8 mouse cellular contexts compared by ENCODE assay signal in genomic region chr17:56040857-56041163, GRCm38 (mm10). TPM values are rescaled to one million over a fixed set of nuclear protein-coding genes. Genes with fewer than 3 reads are reported as not detected.
DNase-seq lines count a peak whose midpoint lies in the region; ATAC-seq and TF ChIP-seq lines count a peak whose summit lies in the region.

No protein-coding gene starts in this region.

- peak overlapping the region; percentile 41 for H3K9ac ChIP-seq in lung, postnatal 0 days (replicated peaks; ENCODE audit: low read depth)
- H3K9ac ChIP-seq in limb, embryonic 13.5 days = peak overlapping the region; percentile 91

- peaks cover 8% of the 10 kb centered on the region; the same call in 1 of the 2 replicates for H3K4me1 ChIP-seq in lung, postnatal 0 days (ENCODE audit: insufficient read depth, low read depth, low read length)
- H3K4me1 ChIP-seq in embryonic fibroblast, embryonic 13.5 days (ENCODE audit: control insufficient read depth, insufficient read depth, low read length) = peaks cover 4% of the 10 kb centered on the region; the same call in 1 of the 2 replicates
- peaks cover 27% of the 10 kb centered on the region for H3K4me1 ChIP-seq in limb, embryonic 13.5 days
- peaks cover 2% of the 10 kb centered on the region; the same call in 1 of the 2 replicates for H3K4me1 ChIP-seq in small intestine, adult 2 months (ENCODE audit: control insufficient read depth, insufficient read depth, insufficient read length, low read length)

- peak overlapping the region; percentile 82 for H3K4me3 ChIP-seq in lung, postnatal 0 days (ENCODE audit: low read depth, low read length)
- H3K4me3 ChIP-seq in embryonic fibroblast, embryonic 13.5 days (ENCODE audit: insufficient read depth, low read length) = peak overlapping the region; percentile 90
- peak overlapping the region; percentile 83 for H3K4me3 ChIP-seq in limb, embryonic 13.5 days
- peak overlapping the region; percentile 80 for H3K4me3 ChIP-seq in small intestine, adult 2 months (ENCODE audit: low read depth, low read length)

- TF ChIP-seq CTCF in lung, postnatal 0 days (IDR thresholded peaks at IDR 0.05) = no peak
- TF ChIP-seq CTCF in embryonic fibroblast, embryonic 13.5 days (IDR thresholded peaks at IDR 0.05; ENCODE audit: borderline replicate concordance, insufficient read depth, low read length) = no peak
- TF ChIP-seq CTCF in small intestine, adult 2 months (IDR thresholded peaks at IDR 0.05; ENCODE audit: extremely low read depth, insufficient read length, insufficient replicate concordance, low read depth, low read length) = no peak

- no peaks in the 10 kb centered on the region for H3K36me3 ChIP-seq in lung, postnatal 0 days (ENCODE audit: insufficient read depth, low read length)
- peaks cover 24% of the 10 kb centered on the region for H3K36me3 ChIP-seq in limb, embryonic 13.5 days
- peaks cover 2% of the 10 kb centered on the region; the same call in 1 of the 2 replicates for H3K36me3 ChIP-seq in small intestine, adult 2 months (ENCODE audit: control insufficient read depth, insufficient read depth, low read length)

- no peak; the same call in 1 of the 2 replicates for TF ChIP-seq POLR2A in embryonic fibroblast, embryonic 13.5 days (IDR thresholded peaks at IDR 0.05; ENCODE audit: low read depth, low read length)
- no peak for TF ChIP-seq POLR2A in small intestine, adult 2 months (IDR thresholded peaks at IDR 0.05; ENCODE audit: low read depth, low read length)

- H3K27me3 ChIP-seq in lung, postnatal 0 days (replicated peaks; ENCODE audit: insufficient read depth, low read length) = no peaks in the 10 kb centered on the region
- H3K27me3 ChIP-seq in limb, embryonic 13.5 days = no peaks in the 10 kb centered on the region
- H3K27me3 ChIP-seq in small intestine, adult 2 months (ENCODE audit: control insufficient read depth, insufficient read depth, low read length) = no peaks in the 10 kb centered on the region

- peak overlapping the region; percentile 87 for H3K4me2 ChIP-seq in lung, postnatal 0 days (replicated peaks; ENCODE audit: low read depth, low read length)
- H3K4me2 ChIP-seq in limb, embryonic 13.5 days (replicated peaks) = peak overlapping the region; percentile 84

- 1% methylated on average over 12 of the region's 12 CpGs for WGBS in lung, postnatal 0 days
- WGBS in limb, embryonic 13.5 days = 2% methylated on average over 12 of the region's 12 CpGs
- WGBS in small intestine, adult 2 months = 1% methylated on average over 12 of the region's 12 CpGs

- no peaks in the 10 kb centered on the region for H3K9me3 ChIP-seq in lung, postnatal 0 days (ENCODE audit: low read length)
- no peaks in the 10 kb centered on the region for H3K9me3 ChIP-seq in limb, embryonic 13.5 days

- no peak overlapping the region for H3K27ac ChIP-seq in lung, postnatal 0 days (ENCODE audit: low read length)
- peak overlapping the region; percentile 59 for H3K27ac ChIP-seq in embryonic fibroblast, embryonic 13.5 days (ENCODE audit: insufficient read depth, low read length)
- peak overlapping the region; percentile 74; the same call in 1 of the 2 replicates for H3K27ac ChIP-seq in limb, embryonic 13.5 days
- H3K27ac ChIP-seq in small intestine, adult 2 months (ENCODE audit: insufficient read depth, low read depth, low read length) = no peak overlapping the region

- DNase-seq in lung, postnatal 0 days (ENCODE audit: low spot score) = no peak
- DNase-seq in lung, postnatal 25 days (ENCODE audit: low spot score) = no peak
- DNase-seq in thymus, postnatal 25 days = no peak

- no peak for TF ChIP-seq EP300 in lung, postnatal 0 days (IDR thresholded peaks at IDR 0.05)

- ATAC-seq in lung, postnatal 0 days = no peak
- ATAC-seq in limb, embryonic 13.5 days (ENCODE audit: low FRiP score, low read depth) = no peak
- ATAC-seq in CD4-positive, CD25-positive, alpha-beta regulatory T cell, adult 4 months = no peak
- no peak for ATAC-seq in cerebellum, adult (ENCODE audit: insufficient number of reproducible peaks, low FRiP score, low TSS enrichment)

RNA-seq across cellular contexts. Expression of gene Chaf1a, which starts 0.6 kb away (rescaled TPM):
- 3.0 and 3.2 TPM in 2 replicates for polyA plus RNA-seq in lung, postnatal 0 days (2015; fragmentation: Nextera tagmentation; extraction: Ambion mirVana)
- 13.3 and 13.9 TPM in 2 replicates for polyA plus RNA-seq in embryonic fibroblast, embryonic 13.5 days (2011; ENCODE audit: insufficient read length, low read depth, missing spikeins)
- 27.4 and 29.0 TPM in 2 replicates for polyA plus RNA-seq in limb, embryonic 13.5 days (2015; fragmentation: Nextera tagmentation; extraction: Ambion mirVana)
- 1.9 and 4.1 TPM in 2 replicates for polyA plus RNA-seq in small intestine, adult 2 months (2012; rRNA removed)
- 1 to 10 TPM in 1 of 2 experiments, under 1 TPM in 1; 0.51 to 1.0 TPM for polyA plus RNA-seq in CD4-positive, CD25-positive, alpha-beta regulatory T cell, adult 4 months (2017; shearing (Covaris generic))

RNA-seq across cellular contexts. Expression of gene Sh3gl1, which starts 4.4 kb away (rescaled TPM):
- polyA plus RNA-seq in lung, postnatal 0 days (2015; fragmentation: Nextera tagmentation; extraction: Ambion mirVana) = 97.1 and 105 TPM in 2 replicates
- polyA plus RNA-seq in embryonic fibroblast, embryonic 13.5 days (2011; ENCODE audit: insufficient read length, low read depth, missing spikeins) = 89.5 and 105 TPM in 2 replicates
- 190 and 200 TPM in 2 replicates for polyA plus RNA-seq in limb, embryonic 13.5 days (2015; fragmentation: Nextera tagmentation; extraction: Ambion mirVana)
- 41.8 and 78.2 TPM in 2 replicates for polyA plus RNA-seq in small intestine, adult 2 months (2012; rRNA removed)
- polyA plus RNA-seq in CD4-positive, CD25-positive, alpha-beta regulatory T cell, adult 4 months (2017; shearing (Covaris generic)) = 100 to 1,000 TPM in 1 of 2 experiments, 10 to 100 TPM in 1; 93.7 to 110 TPM

RNA-seq across cellular contexts. Expression of gene Ubxn6, which starts 34.0 kb away (rescaled TPM):
- 59.7 and 60.4 TPM in 2 replicates for polyA plus RNA-seq in lung, postnatal 0 days (2015; fragmentation: Nextera tagmentation; extraction: Ambion mirVana)
- 35.2 and 36.6 TPM in 2 replicates for polyA plus RNA-seq in embryonic fibroblast, embryonic 13.5 days (2011; ENCODE audit: insufficient read length, low read depth, missing spikeins)
- polyA plus RNA-seq in limb, embryonic 13.5 days (2015; fragmentation: Nextera tagmentation; extraction: Ambion mirVana) = 45.3 and 49.4 TPM in 2 replicates
- polyA plus RNA-seq in small intestine, adult 2 months (2012; rRNA removed) = 27.4 and 57.1 TPM in 2 replicates
- polyA plus RNA-seq in CD4-positive, CD25-positive, alpha-beta regulatory T cell, adult 4 months (2017; shearing (Covaris generic)) = 10 to 100 TPM; 35.0 to 41.5 TPM

RNA-seq across cellular contexts. Expression of gene Mpnd, which starts 35.3 kb away (rescaled TPM):
- polyA plus RNA-seq in lung, postnatal 0 days (2015; fragmentation: Nextera tagmentation; extraction: Ambion mirVana) = 38.5 and 45.0 TPM in 2 replicates
- polyA plus RNA-seq in embryonic fibroblast, embryonic 13.5 days (2011; ENCODE audit: insufficient read length, low read depth, missing spikeins) = 45.3 and 51.1 TPM in 2 replicates
- 108 and 109 TPM in 2 replicates for polyA plus RNA-seq in limb, embryonic 13.5 days (2015; fragmentation: Nextera tagmentation; extraction: Ambion mirVana)
- 129 and 424 TPM in 2 replicates for polyA plus RNA-seq in small intestine, adult 2 months (2012; rRNA removed)
- polyA plus RNA-seq in CD4-positive, CD25-positive, alpha-beta regulatory T cell, adult 4 months (2017; shearing (Covaris generic)) = 10 to 100 TPM in 1 of 2 experiments, 1 to 10 TPM in 1; 9.2 to 13.7 TPM

RNA-seq across cellular contexts. Expression of gene Stap2, which starts 35.4 kb away (rescaled TPM):
- 49.1 and 57.4 TPM in 2 replicates for polyA plus RNA-seq in lung, postnatal 0 days (2015; fragmentation: Nextera tagmentation; extraction: Ambion mirVana)
- 0.35 and 0.58 TPM in 2 replicates for polyA plus RNA-seq in embryonic fibroblast, embryonic 13.5 days (2011; ENCODE audit: insufficient read length, low read depth, missing spikeins)
- 8.1 and 9.2 TPM in 2 replicates for polyA plus RNA-seq in limb, embryonic 13.5 days (2015; fragmentation: Nextera tagmentation; extraction: Ambion mirVana)
- polyA plus RNA-seq in small intestine, adult 2 months (2012; rRNA removed) = 87.8 and 224 TPM in 2 replicates
- polyA plus RNA-seq in CD4-positive, CD25-positive, alpha-beta regulatory T cell, adult 4 months (2017; shearing (Covaris generic)) = under 1 TPM in 1 of 2 experiments, not detected in 1; 0.70 TPM

Comparison
In these comparisons a context has a peak if more than half of its experiments do, and no peak if none do; other contexts are left out.
1. H3K27ac ChIP-seq: peak in embryonic fibroblast, embryonic 13.5 days (single experiment) and limb, embryonic 13.5 days (single experiment); none in lung, postnatal 0 days (single experiment) and small intestine, adult 2 months (single experiment).
2. Peak in every context shown above with its lines, with median percentiles within 50 percentile points of each other: H3K4me3 ChIP-seq.